Comparison of ENCODE assay signal across 9 mouse cellular contexts in genomic region chr6:115252099-115252873, GRCm38 (mm10). TPM values are rescaled to one million over a fixed set of nuclear protein-coding genes. Genes with fewer than 3 reads are reported as not detected.
A peak's percentile ranks its signal among the peaks of the same experiment; 100 is the strongest.
DNase-seq lines count a peak whose midpoint lies in the region; ATAC-seq lines count a peak whose summit lies in the region.
"Had no signal": no experiment of that assay in that cellular context is flagged by ENCODE, and none has a peak within 500 bp of the region (broad histone marks: within the 10 kb centered on the region; RNA-seq: fewer than 3 reads in every experiment).

Timp4 (minus strand) TSS chr6:115252205.

- H3K9me3 ChIP-seq in neural tube, embryonic 14.5 days (ENCODE audit: control insufficient read depth, low read length): no peaks in the 10 kb centered on the region

- peak within 1 kb of the TSS; percentile 6; the same call in 1 of the 2 replicates for H3K4me3 ChIP-seq in neural tube, embryonic 14.5 days (ENCODE audit: low read depth, low read length)

- ATAC-seq in neural tube, embryonic 14.5 days (ENCODE audit: low read depth): peak; percentile 80
- ATAC-seq in erythroid progenitor cell, adult 5-6 weeks (replicated peaks; ENCODE audit: low FRiP score, poor library complexity, severe bottlenecking): no peak

- DNase-seq in heart, adult 11 months: peak; percentile 87
- DNase-seq in heart, adult 9 months (ENCODE audit: low spot score in 2 of 2): no peak
- peak; percentile 94 for DNase-seq in R1 (ENCODE audit: low read depth, low spot score)
- DNase-seq in gastrocnemius, postnatal 25 days: no peak
- DNase-seq in layer of hippocampus, postnatal 25 days (ENCODE audit: extremely low spot score in 1 of 2, low spot score in 1 of 2): no peak
- DNase-seq in yolk sac, embryonic 10.5 days (ENCODE audit: low spot score): no peak

- peak within 1 kb of the TSS; percentile 38 for H3K4me2 ChIP-seq in neural tube, embryonic 14.5 days (ENCODE audit: low read depth, low read length)

- 0 out of 2 replicates have a peak, but pooled peaks cover 6% of the 10 kb centered on the region for H3K4me1 ChIP-seq in neural tube, embryonic 14.5 days (ENCODE audit: control insufficient read depth, insufficient read depth, low read length)

- no peaks in the 10 kb centered on the region for H3K36me3 ChIP-seq in neural tube, embryonic 14.5 days (ENCODE audit: control insufficient read depth, insufficient read depth, low read length)

- H3K27ac ChIP-seq in neural tube, embryonic 14.5 days (ENCODE audit: low read depth, low read length): peak within 1 kb of the TSS; percentile 64

- peak within 1 kb of the TSS; percentile 32; the same call in 1 of the 2 replicates for H3K9ac ChIP-seq in neural tube, embryonic 14.5 days (replicated peaks; ENCODE audit: low read depth, low read length)

- no peaks in the 10 kb centered on the region for H3K27me3 ChIP-seq in neural tube, embryonic 14.5 days (ENCODE audit: control insufficient read depth, insufficient read depth, low read length)

- 16% methylated on average over 7 of the region's 10 CpGs for WGBS in neural tube, embryonic 14.5 days

RNA-seq across cellular contexts. Expression of gene Timp4, which starts in this region (rescaled TPM):
- 10 to 100 TPM; 21.8 to 23.9 TPM for total RNA-seq in gastrocnemius, postnatal 25 days (2021)
- total RNA-seq in layer of hippocampus, postnatal 25 days (2021): 10 to 100 TPM; 25.6 to 25.9 TPM
- polyA plus RNA-seq in neural tube, embryonic 14.5 days (2014; fragmentation: Nextera tagmentation; extraction: Ambion mirVana): 17.0 and 32.1 TPM in 2 replicates
- 0.42 TPM in 1 of 2 replicates, not detected in the other for total RNA-seq in erythroid progenitor cell, adult 5-6 weeks (2015; ENCODE audit: low replicate concordance)
- not detected in 2 replicates for total RNA-seq in erythroid progenitor cell, adult 5-6 weeks (2017; ENCODE audit: low replicate concordance)
- total RNA-seq: liver, adult 2 months had no signal
- polyA plus RNA-seq: liver, adult 2 months had no signal

Comparison
In these comparisons a context has a peak if more than half of its experiments do, and no peak if none do; other contexts are left out.
1. RNA of gene Timp4 (total RNA-seq): 25.6 to 25.9 TPM in layer of hippocampus, postnatal 25 days and 21.8 to 23.9 TPM in gastrocnemius, postnatal 25 days; 0.42 TPM in erythroid progenitor cell, adult 5-6 weeks; every median in the first group is over 10 times any median in the second.
2. DNase-seq: peak in heart, adult 11 months (single experiment) and R1 (single experiment); none in heart, adult 9 months (0 of 2), gastrocnemius, postnatal 25 days (single experiment), layer of hippocampus, postnatal 25 days (0 of 2) and yolk sac, embryonic 10.5 days (single experiment).